Mouse (Mus musculus): Measurements from ENCODE around the gene AC170998.1.

DNA sequence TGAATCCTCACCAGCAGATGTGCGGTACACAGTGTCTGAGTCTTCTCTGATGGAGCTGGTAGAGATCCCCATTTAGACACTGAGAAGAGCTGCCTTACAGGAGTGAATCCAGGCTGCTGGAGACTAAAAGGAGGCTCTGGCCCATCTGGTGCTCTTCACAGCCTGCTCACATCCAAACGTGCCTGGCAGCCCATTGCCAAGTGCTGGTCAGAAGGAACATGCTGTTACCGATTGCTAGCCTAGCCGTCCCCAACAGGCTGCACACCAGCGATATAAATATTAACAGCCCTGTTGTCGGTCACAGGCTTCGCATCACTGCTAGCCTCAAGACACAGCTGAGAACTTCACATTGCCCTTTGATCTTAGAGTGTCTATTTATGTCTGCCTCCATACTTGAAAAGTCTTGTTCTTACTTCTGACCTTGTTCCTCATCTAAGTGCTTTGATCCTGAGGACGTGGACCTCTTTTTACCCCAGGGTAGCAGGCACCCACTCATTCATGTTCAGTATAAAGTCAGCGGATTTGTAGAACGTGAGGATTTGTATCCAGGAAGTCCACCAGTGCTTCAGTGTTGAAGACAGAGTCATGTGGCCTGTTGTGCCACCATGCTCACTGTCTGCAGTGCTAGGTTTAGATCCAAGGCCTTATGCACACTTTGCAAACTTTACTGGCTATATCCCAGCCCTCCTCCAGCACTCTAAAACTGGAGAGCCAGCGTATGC is 17.4 kb downstream of the AC170998.1 start:
- no peak for TF ChIP-seq POLR2A (IDR thresholded peaks at IDR 0.05; ENCODE audit: insufficient read depth, low read depth, low read length)
- no peak for TF ChIP-seq CTCF (IDR thresholded peaks at IDR 0.05)

All from heart, adult 2 months (tissue).